Mouse (Mus musculus) CH12.LX (cell line): ENCODE results near the gene Ube2d2b. TPM values are rescaled to one million over a fixed set of nuclear protein-coding genes. Genes with fewer than 3 reads are reported as not detected.

Experiments
- DNase-seq: peaks from one replicate; pipeline ENCODE4 v3.0.0-alpha.2; 2013; ENCODE audit errors: extremely low read depth
- H3K27ac ChIP-seq: 2 replicates; pipeline ENCODE4 v1.5.1; 2012; ENCODE audit warnings: low read depth, mild to moderate bottlenecking, control low read depth, moderate library complexity; ENCODE audit not compliant: insufficient read depth
- H3K27me3 ChIP-seq: replicated peaks from 2 replicates; pipeline ENCODE3; 2012; ENCODE audit warnings: inconsistent platforms
- H3K36me3 ChIP-seq, 2 experiments: replicated peaks in 1 of 2; 2 replicates each; pipeline versions ENCODE3 to v1.6.1; 2012; ENCODE audit warnings: inconsistent platforms in 1 of 2, low read length in 1 of 2, mild to moderate bottlenecking in 1 of 2, mixed read lengths in 1 of 2, moderate library complexity in 1 of 2; ENCODE audit not compliant: control insufficient read depth in 1 of 2, insufficient read depth in 1 of 2
- H3K4me1 ChIP-seq, 2 experiments: 2 replicates each; pipeline ENCODE4 v1.6.1; 2012; ENCODE audit warnings: inconsistent platforms in 1 of 2, moderate library complexity in 1 of 2; ENCODE audit not compliant: insufficient read depth in 2 of 2, control insufficient read depth in 1 of 2
- H3K4me2 ChIP-seq: 2 replicates; pipeline ENCODE4 v1.6.1; 2012; ENCODE audit warnings: low read depth, mild to moderate bottlenecking, control low read depth; ENCODE audit not compliant: poor library complexity, insufficient read depth, severe bottlenecking
- H3K4me3 ChIP-seq, 3 experiments: fragments of 150-350 bp in 1 of 3; sonication (generic) in 1 of 3; replicated peaks in 1 of 3; 2 replicates each; pipeline versions ENCODE3 to v1.5.1; 2011 to 2012; ENCODE audit warnings: low read depth in 2 of 3, low read length in 2 of 3, mild to moderate bottlenecking in 2 of 3, moderate library complexity in 2 of 3, control low read depth in 1 of 3, improper control_type of control experiment in 1 of 3, inconsistent platforms in 1 of 3, mixed read lengths in 1 of 3; ENCODE audit not compliant: poor library complexity in 1 of 3
- H3K79me2 ChIP-seq: replicated peaks from 2 replicates; pipeline ENCODE4 v1.6.1; 2012; ENCODE audit warnings: mild to moderate bottlenecking, moderate library complexity; ENCODE audit not compliant: control insufficient read depth, poor library complexity, insufficient read depth, severe bottlenecking; ENCODE audit errors: extremely low read depth
- H3K9ac ChIP-seq: 2 replicates; pipeline ENCODE4 v1.6.1; 2012; ENCODE audit warnings: low read depth, mild to moderate bottlenecking, control low read depth, moderate library complexity; ENCODE audit not compliant: insufficient read depth
- H3K9me3 ChIP-seq: replicated peaks from 2 replicates; pipeline ENCODE3; 2012; ENCODE audit warnings: low read length, inconsistent platforms, mixed read lengths
- BHLHE40 ChIP-seq: IDR thresholded peaks from 2 replicates; pipeline ENCODE4 v1.6.1; 2011; ENCODE audit warnings: mild to moderate bottlenecking, low read depth, low read length, improper control_type of control experiment
- CHD1 ChIP-seq: IDR thresholded peaks from 2 replicates; pipeline ENCODE4 v1.6.1; 2012; ENCODE audit warnings: low read depth, low read length, improper control_type of control experiment, inconsistent platforms
- CHD2 ChIP-seq: IDR thresholded peaks from 2 replicates; pipeline ENCODE4 v1.6.1; 2011; ENCODE audit warnings: low read length, improper control_type of control experiment
- CTCF ChIP-seq, 2 experiments: IDR thresholded peaks in 1 of 2; conservative IDR thresholded peaks in 1 of 2; 2 replicates each; pipeline ENCODE4 v1.5.1; 2011 to 2012; ENCODE audit warnings: low read depth in 2 of 2, low read length in 2 of 2, improper control_type of control experiment in 1 of 2, inconsistent platforms in 1 of 2, mild to moderate bottlenecking in 1 of 2, moderate library complexity in 1 of 2
- E2F4 ChIP-seq: IDR thresholded peaks from 2 replicates; pipeline ENCODE4 v1.6.1; 2011; ENCODE audit warnings: low read depth, low read length, improper control_type of control experiment; ENCODE audit not compliant: insufficient replicate concordance
- ELF1 ChIP-seq: IDR thresholded peaks from 2 replicates; pipeline ENCODE4 v1.6.1; 2014; ENCODE audit warnings: low read depth, mild to moderate bottlenecking, inconsistent platforms, low read length, improper control_type of control experiment
- EP300 ChIP-seq: IDR thresholded peaks from 2 replicates; pipeline ENCODE4 v1.6.1; 2011; ENCODE audit warnings: low read length, improper control_type of control experiment
- ETS1 ChIP-seq: conservative IDR thresholded peaks from 2 replicates; pipeline ENCODE4 v1.6.1; 2012; ENCODE audit warnings: low read depth, mild to moderate bottlenecking, inconsistent platforms, low read length, improper control_type of control experiment, moderate library complexity
- HCFC1 ChIP-seq: IDR thresholded peaks from 2 replicates; pipeline ENCODE4 v1.6.1; 2012; ENCODE audit warnings: low read depth, mild to moderate bottlenecking, inconsistent platforms, low read length, improper control_type of control experiment
- IRF4 ChIP-seq: IDR thresholded peaks from 2 replicates; pipeline ENCODE4 v1.6.1; 2014; ENCODE audit warnings: low read depth, mild to moderate bottlenecking, inconsistent platforms, low read length, improper control_type of control experiment
- JUN ChIP-seq: IDR thresholded peaks from 2 replicates; pipeline ENCODE4 v1.6.1; 2011; ENCODE audit warnings: low read depth, mild to moderate bottlenecking, low read length, improper control_type of control experiment, moderate library complexity; ENCODE audit not compliant: insufficient read depth
- JUND ChIP-seq: conservative IDR thresholded peaks from 2 replicates; pipeline ENCODE4 v1.6.1; 2011; ENCODE audit warnings: low read depth, low read length, improper control_type of control experiment
- KAT2A ChIP-seq: IDR thresholded peaks from 2 replicates; pipeline ENCODE4 v1.6.1; 2012; ENCODE audit warnings: low read length, improper control_type of control experiment, inconsistent platforms; ENCODE audit not compliant: insufficient replicate concordance
- MAFK ChIP-seq: IDR thresholded peaks from 2 replicates; pipeline ENCODE4 v1.6.1; 2011; ENCODE audit warnings: low read length, improper control_type of control experiment; ENCODE audit not compliant: insufficient replicate concordance
- MAX ChIP-seq: IDR thresholded peaks from 2 replicates; pipeline ENCODE4 v1.6.1; 2011; ENCODE audit warnings: low read length, improper control_type of control experiment
- MAZ ChIP-seq: IDR thresholded peaks from 2 replicates; pipeline ENCODE4 v1.6.1; 2012; ENCODE audit warnings: low read depth, mild to moderate bottlenecking, inconsistent platforms, low read length, improper control_type of control experiment, moderate library complexity
- MEF2A ChIP-seq: IDR thresholded peaks from 2 replicates; pipeline ENCODE4 v1.6.1; 2014; ENCODE audit warnings: low read depth, mild to moderate bottlenecking, inconsistent platforms, low read length, improper control_type of control experiment, borderline replicate concordance
- MYC ChIP-seq: IDR thresholded peaks from 2 replicates; pipeline ENCODE4 v1.6.1; 2011; ENCODE audit warnings: low read depth, mild to moderate bottlenecking, improper control_type of control experiment, low read length
- PAX5 ChIP-seq: IDR thresholded peaks from 2 replicates; pipeline ENCODE4 v1.6.1; 2012; ENCODE audit warnings: low read length, inconsistent platforms, mixed read lengths
- POLR2A ChIP-seq: IDR thresholded peaks from 2 replicates; pipeline ENCODE4 v1.6.1; 2011; ENCODE audit warnings: low read depth, mild to moderate bottlenecking, improper control_type of control experiment, low read length
- POLR2AphosphoS2 ChIP-seq: IDR thresholded peaks from 2 replicates; pipeline ENCODE4 v1.6.1; 2011; ENCODE audit warnings: low read depth, low read length, improper control_type of control experiment
- RAD21 ChIP-seq: IDR thresholded peaks from 2 replicates; pipeline ENCODE4 v1.6.1; 2011; ENCODE audit warnings: low read depth, mild to moderate bottlenecking, low read length, improper control_type of control experiment, moderate library complexity
- RCOR1 ChIP-seq: conservative IDR thresholded peaks from 2 replicates; pipeline ENCODE4 v1.6.1; 2012; ENCODE audit warnings: low read depth, mild to moderate bottlenecking, inconsistent platforms, low read length, improper control_type of control experiment
- SMC3 ChIP-seq: IDR thresholded peaks from 2 replicates; pipeline ENCODE4 v1.6.1; 2011; ENCODE audit warnings: low read depth, low read length, improper control_type of control experiment
- TBP ChIP-seq: conservative IDR thresholded peaks from 2 replicates; pipeline ENCODE4 v1.6.1; 2011; ENCODE audit warnings: low read depth, low read length, improper control_type of control experiment
- UBTF ChIP-seq: IDR thresholded peaks from 2 replicates; pipeline ENCODE4 v1.6.1; 2012; ENCODE audit warnings: low read depth, mild to moderate bottlenecking, inconsistent platforms, low read length, improper control_type of control experiment, moderate library complexity
- USF1 ChIP-seq: IDR thresholded peaks from 2 replicates; pipeline ENCODE4 v1.6.1; 2014; ENCODE audit warnings: low read depth, mild to moderate bottlenecking, inconsistent platforms, low read length, improper control_type of control experiment
- USF2 ChIP-seq: conservative IDR thresholded peaks from 2 replicates; pipeline ENCODE4 v1.6.1; 2011; ENCODE audit warnings: low read depth, low read length, improper control_type of control experiment
- ZMIZ1 ChIP-seq: IDR thresholded peaks from 2 replicates; pipeline ENCODE4 v1.6.1; 2012; ENCODE audit warnings: low read depth, mild to moderate bottlenecking, inconsistent platforms, low read length, improper control_type of control experiment
- dilution Hi-C: fragments of 300-500 bp; cut with MboI; formaldehyde crosslinking; loops from 2 replicates; pipeline ENCODE4 v1.14.3; 2020; ENCODE audit warnings: low sequenced_read_pairs; ENCODE audit not compliant: extremely low pct_unique_long_range_greater_than_20kb, extremely low pct_ligation_motif_present
- in situ Hi-C: fragments of 300-500 bp; cut with MboI; formaldehyde crosslinking; loops from 3 replicates; pipeline ENCODE4 v1.14.3; 2019; ENCODE audit warnings: low sequenced_read_pairs, low pct_ligation_motif_present, low pct_unique_long_range_greater_than_20kb, mixed read lengths
- polyA plus RNA-seq: library from polyadenylated mRNA; unstranded; fragments of >175 nt; gene quantifications from 2 replicates; pipeline ENCODE4 v1.2.1, GENCODE M21; 2012; ENCODE audit warnings: low read depth; ENCODE audit not compliant: insufficient read length
- total RNA-seq, 2 experiments: library from RNA; depleted of rRNA; stranded (reverse); fragments of 300-350 nt in 1 of 2; fragments of >200 nt in 1 of 2; gene quantifications; 2 replicates each; pipeline ENCODE4 v1.2.3; 2012 to 2014

The Ube2d2b gene
- total and polyA plus RNA-seq, 3 experiments: not detected

- TF ChIP-seq CHD1 (no peak), MYC (no peak), CHD2 (no peak), ZMIZ1 (no peak), KAT2A (no peak), BHLHE40 (no peak), USF2 (no peak), JUN (no peak), PAX5 (no peak), MAX (no peak), TBP (no peak), UBTF (no peak), IRF4 (no peak), HCFC1 (no peak), MAZ (no peak), ELF1 (no peak)
- Histone ChIP-seq H3K27me3 (peaks cover 9% of the 10 kb centered on the region), H3K36me3 (no peaks in the 10 kb centered on the region), H3K79me2 (no peaks in the 10 kb centered on the region), H3K4me2 (no peak overlapping the region), H3K9me3 (no peaks in the 10 kb centered on the region), H3K4me3 (no peak overlapping the region), H3K4me1 (peaks cover 0 to 17% of the 10 kb centered on the region in 2 experiments; a peak in 2 of 4 replicates), H3K9ac (no peak overlapping the region), H3K27ac (no peak overlapping the region)
- in situ Hi-C loops: no loop called here
- dilution Hi-C loops: no loop called here
- no peak for DNase-seq
These were observed 43.4 kb downstream of the Ube2d2b start for GRCm38 (mm10) chr5:107873330-107873729.

- dilution Hi-C loops (no loop called here), in situ Hi-C loops (no loop called here)
- Histone ChIP-seq H3K27ac (no peak overlapping the region), H3K9ac (no peak overlapping the region), H3K27me3 (peaks cover 9% of the 10 kb centered on the region), H3K9me3 (no peaks in the 10 kb centered on the region), H3K4me1 (peaks cover 0 to 17% of the 10 kb centered on the region in 2 experiments; a peak in 2 of 4 replicates), H3K36me3 (no peaks in the 10 kb centered on the region), H3K4me3 (no peak overlapping the region), H3K79me2 (no peaks in the 10 kb centered on the region), H3K4me2 (no peak overlapping the region)
- no peak for TF ChIP-seq MEF2A
- TF ChIP-seq JUND: no peak
- TF ChIP-seq MAZ: no peak
- TF ChIP-seq E2F4: no peak
- TF ChIP-seq USF1: no peak
- TF ChIP-seq RCOR1: no peak
- no peak for TF ChIP-seq POLR2AphosphoS2
- TF ChIP-seq CTCF (conservative IDR thresholded peaks at IDR 0.05 in 1 of 2, IDR thresholded peaks at IDR 0.05 in 1 of 2; ENCODE audit: low read depth in 2 of 2, low read length in 2 of 2): no peak
- TF ChIP-seq JUN: no peak
- no peak for TF ChIP-seq SMC3
- TF ChIP-seq MYC: no peak
- TF ChIP-seq IRF4: no peak
- TF ChIP-seq ELF1: no peak
- no peak for TF ChIP-seq UBTF
- no peak for TF ChIP-seq MAFK
- TF ChIP-seq RAD21: no peak
- TF ChIP-seq PAX5: no peak
- no peak for TF ChIP-seq EP300
- no peak for TF ChIP-seq POLR2A
- no peak for TF ChIP-seq ETS1
- no peak for DNase-seq
These were observed 44.0 kb downstream of the Ube2d2b start for GRCm38 (mm10) chr5:107873886-107874302.
